Mouse (Mus musculus) G1E-ER4 (cell line): ENCODE data around the gene Jade3. TPM values are rescaled to one million over a fixed set of nuclear protein-coding genes. Genes with fewer than 3 reads are reported as not detected.

ENCODE experiments used
- GATA1 ChIP-seq: IDR thresholded peaks from one replicate; pipeline ENCODE4 v1.8.0; 2012; ENCODE audit warnings: low read length, inconsistent platforms
- polyA plus RNA-seq: library from polyadenylated mRNA; stranded (reverse); fragments of >175 nt; gene quantifications from 2 replicates; pipeline ENCODE4 v1.2.3, GENCODE M21; 2012

Jade3 gene
- polyA plus RNA-seq, 1 experiment, result 0.76 TPM

GRCm38 (mm10) chrX:20520290-20520939 is 94.9 kb downstream of the Jade3 start:
- no peak for TF ChIP-seq GATA1

- TF ChIP-seq GATA1, result no peak
Observed at GRCm38 (mm10) chrX:20521578-20521977, 96.1 kb downstream of the Jade3 start.

- no peak for TF ChIP-seq GATA1
Observed at GRCm38 (mm10) chrX:20532621-20533020, 107.1 kb downstream of the Jade3 start.

GRCm38 (mm10) chrX:20543867-20544266 is 118.4 kb downstream of the Jade3 start:
- TF ChIP-seq GATA1, result no peak

GRCm38 (mm10) chrX:20547609-20548008 is 122.1 kb downstream of the Jade3 start:
- no peak for TF ChIP-seq GATA1

- TF ChIP-seq GATA1, result no peak
Observed at GRCm38 (mm10) chrX:20548011-20548879, 122.8 kb downstream of the Jade3 start.

GRCm38 (mm10) chrX:20548880-20549440 is 123.5 kb downstream of the Jade3 start:
- no peak for TF ChIP-seq GATA1

GRCm38 (mm10) chrX:20549532-20549931 is 124.0 kb downstream of the Jade3 start, which contains the start of gene Rgn:
Rgn (plus strand) TSS chrX:20549787.
- no peak for TF ChIP-seq GATA1

GRCm38 (mm10) chrX:20552199-20552598 is 126.7 kb downstream of the Jade3 start:
- no peak for TF ChIP-seq GATA1

GRCm38 (mm10) chrX:20561846-20562245 is 136.4 kb downstream of the Jade3 start:
- TF ChIP-seq GATA1, result no peak

GRCm38 (mm10) chrX:20563941-20564340 is 138.5 kb downstream of the Jade3 start:
- TF ChIP-seq GATA1, result no peak

Other genes with a start within 250 kb of the Jade3 start
- not detected in 2 replicates for gene Slc9a7, start 133.9 kb upstream of the Jade3 start, polyA plus RNA-seq
- 2.6 and 3.1 TPM in 2 replicates for gene Rp2, start 61.2 kb upstream of the Jade3 start, polyA plus RNA-seq
- not detected in 2 replicates for gene Rgn, start 124.1 kb downstream of the Jade3 start, polyA plus RNA-seq
- 15.0 and 19.1 TPM in 2 replicates for gene Rbm10, start 191.8 kb downstream of the Jade3 start, polyA plus RNA-seq
- gene Ndufb11, start 191.9 kb downstream of the Jade3 start, polyA plus RNA-seq, result 440 and 744 TPM in 2 replicates
- gene Uba1, start 232.6 kb downstream of the Jade3 start, polyA plus RNA-seq, result 205 and 213 TPM in 2 replicates